Mouse (Mus musculus): ENCODE results near the gene 4933406M09Rik. TPM values are rescaled to one million over a fixed set of nuclear protein-coding genes. Genes with fewer than 3 reads are reported as not detected.

4933406M09Rik gene
- polyA plus RNA-seq (2015; fragmentation: Nextera tagmentation; extraction: Ambion mirVana), result not detected in 2 replicates

DNA sequence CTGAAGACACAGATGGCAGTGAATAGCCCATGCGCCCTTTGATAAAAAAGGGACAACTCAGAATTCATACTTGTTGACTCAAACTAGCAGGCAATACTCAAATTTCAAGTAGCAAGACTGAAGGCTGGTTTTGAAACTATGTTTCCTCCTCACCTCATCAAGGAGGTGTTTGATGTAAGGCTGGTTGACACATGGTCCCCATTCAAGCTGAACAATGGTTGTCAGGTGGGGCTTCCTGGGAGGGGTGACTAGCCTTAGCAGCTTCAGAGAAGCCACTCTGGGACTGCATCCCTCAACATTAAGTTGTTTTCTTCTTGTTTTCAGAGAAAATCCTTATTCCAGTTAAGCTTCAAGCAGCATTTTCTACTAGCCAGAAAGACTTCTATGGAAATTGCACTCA is at the start of gene 4933406M09Rik:
TSS of gene 4933406M09Rik (plus strand) at position 275 of the 400 bp plus-strand sequence.
- 94% methylated on average over 1 of the region's 1 CpGs for WGBS
- H3K27ac ChIP-seq (ENCODE audit: low read length), result no peak within 1 kb of the TSS

DNA sequence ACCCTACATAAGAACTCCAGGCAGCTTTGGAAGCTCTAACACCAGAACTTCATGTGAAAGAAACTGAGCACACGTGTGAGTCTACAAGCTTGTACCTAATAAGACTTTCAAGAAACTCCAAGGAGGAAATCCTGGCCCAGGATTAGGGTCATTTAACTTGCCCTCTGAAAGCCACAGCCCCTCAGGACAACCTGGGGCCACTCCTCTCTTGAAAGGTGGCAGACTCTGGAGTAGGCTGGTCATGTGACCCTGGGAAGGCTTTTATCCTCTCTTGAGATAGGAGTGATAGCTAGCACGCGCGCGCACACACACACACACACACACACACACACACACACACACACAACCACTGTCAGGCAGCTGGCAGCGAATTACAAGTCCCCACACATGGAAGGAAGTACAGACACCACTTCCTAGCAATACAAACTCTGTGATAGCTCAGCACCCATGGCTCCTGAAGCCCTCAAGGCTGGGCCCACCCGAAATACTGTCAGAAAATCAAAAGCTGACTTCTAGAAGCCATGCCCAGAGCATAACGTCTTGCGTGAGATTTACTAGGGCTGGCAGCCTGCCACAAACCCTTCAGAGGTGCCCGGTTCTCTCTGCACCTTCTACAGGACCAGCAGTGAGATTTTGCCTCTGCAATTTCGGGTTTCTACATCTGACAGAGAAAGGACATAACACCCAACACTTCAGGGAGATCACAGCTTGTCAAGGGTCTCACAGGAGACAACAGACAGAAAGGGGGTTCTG is 48.6 kb upstream of the 4933406M09Rik start:
- no peak for ATAC-seq (ENCODE audit: insufficient read depth, low FRiP score)

More for the DNA sequence above, at the start of gene 4933406M09Rik:
- no peak within 1 kb of the TSS for H3K4me2 ChIP-seq (ENCODE audit: low read depth, low read length)
- no peaks in the 10 kb centered on the region for H3K36me3 ChIP-seq (ENCODE audit: control insufficient read depth, insufficient read depth, low read length)
- H3K9ac ChIP-seq (ENCODE audit: low read length), result no peak within 1 kb of the TSS
- no peak for ATAC-seq (ENCODE audit: insufficient read depth, low FRiP score)
- no peaks in the 10 kb centered on the region for H3K9me3 ChIP-seq (replicated peaks; ENCODE audit: control insufficient read depth, low read length)
- H3K4me3 ChIP-seq (replicated peaks; ENCODE audit: low read length), result no peak within 1 kb of the TSS
- H3K4me1 ChIP-seq (ENCODE audit: control insufficient read depth, insufficient read depth, low read length), result peaks cover 4% of the 10 kb centered on the region; the same call in 1 of the 2 replicates
- no peaks in the 10 kb centered on the region; the same call in 1 of the 2 replicates for H3K27me3 ChIP-seq (ENCODE audit: control insufficient read depth, insufficient read depth, low read length)

DNA sequence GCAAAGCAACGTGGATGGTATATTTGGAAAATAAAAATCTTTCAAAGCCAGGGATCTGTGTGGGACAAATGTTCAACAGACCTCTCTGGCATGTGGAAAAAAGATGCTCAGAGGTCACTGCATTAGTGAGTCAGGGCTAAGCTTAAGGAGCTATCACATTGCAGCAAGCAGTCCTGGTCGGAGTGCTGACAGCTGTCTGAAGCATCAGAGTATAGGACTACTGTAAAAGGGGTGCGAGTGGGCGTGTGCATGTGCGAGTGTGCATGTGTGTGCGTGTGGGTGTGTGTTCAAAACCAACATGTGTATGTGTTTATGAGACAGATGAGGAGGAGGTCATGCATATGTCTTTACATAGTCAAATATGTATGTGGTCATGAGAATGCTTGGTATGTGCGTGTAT is 46.6 kb upstream of the 4933406M09Rik start:
- H3K27me3 ChIP-seq (ENCODE audit: control insufficient read depth, insufficient read depth, low read length), result no peaks in the 10 kb centered on the region
- H3K4me2 ChIP-seq (ENCODE audit: low read depth, low read length), result no peak overlapping the region
- WGBS, result 88% methylated on average over 7 of the region's 7 CpGs
- peaks cover 7% of the 10 kb centered on the region for H3K4me1 ChIP-seq (ENCODE audit: control insufficient read depth, insufficient read depth, low read length)
- peaks cover 3% of the 10 kb centered on the region; the same call in 1 of the 2 replicates for H3K9me3 ChIP-seq (replicated peaks; ENCODE audit: control insufficient read depth, low read length)
- H3K36me3 ChIP-seq (ENCODE audit: control insufficient read depth, insufficient read depth, low read length), result no peaks in the 10 kb centered on the region
- H3K4me3 ChIP-seq (replicated peaks; ENCODE audit: low read length), result no peak overlapping the region
- H3K9ac ChIP-seq (ENCODE audit: low read length), result no peak overlapping the region
- no peak overlapping the region for H3K27ac ChIP-seq (ENCODE audit: low read length)
- no peak for ATAC-seq (ENCODE audit: insufficient read depth, low FRiP score)

More for the DNA sequence above, 48.6 kb upstream of the 4933406M09Rik start:
- Histone ChIP-seq H3K27me3 (ENCODE audit: control insufficient read depth, insufficient read depth, low read length) (no peaks in the 10 kb centered on the region), H3K4me3 (replicated peaks; ENCODE audit: low read length) (no peak overlapping the region), H3K9ac (ENCODE audit: low read length) (no peak overlapping the region), H3K4me2 (ENCODE audit: low read depth, low read length) (no peak overlapping the region), H3K36me3 (ENCODE audit: control insufficient read depth, insufficient read depth, low read length) (no peaks in the 10 kb centered on the region), H3K9me3 (replicated peaks; ENCODE audit: control insufficient read depth, low read length) (peaks cover 3% of the 10 kb centered on the region; the same call in 1 of the 2 replicates), H3K4me1 (ENCODE audit: control insufficient read depth, insufficient read depth, low read length) (peaks cover 6% of the 10 kb centered on the region), H3K27ac (ENCODE audit: low read length) (no peak overlapping the region)
- WGBS, result 68% methylated on average over 11 of the region's 11 CpGs

DNA sequence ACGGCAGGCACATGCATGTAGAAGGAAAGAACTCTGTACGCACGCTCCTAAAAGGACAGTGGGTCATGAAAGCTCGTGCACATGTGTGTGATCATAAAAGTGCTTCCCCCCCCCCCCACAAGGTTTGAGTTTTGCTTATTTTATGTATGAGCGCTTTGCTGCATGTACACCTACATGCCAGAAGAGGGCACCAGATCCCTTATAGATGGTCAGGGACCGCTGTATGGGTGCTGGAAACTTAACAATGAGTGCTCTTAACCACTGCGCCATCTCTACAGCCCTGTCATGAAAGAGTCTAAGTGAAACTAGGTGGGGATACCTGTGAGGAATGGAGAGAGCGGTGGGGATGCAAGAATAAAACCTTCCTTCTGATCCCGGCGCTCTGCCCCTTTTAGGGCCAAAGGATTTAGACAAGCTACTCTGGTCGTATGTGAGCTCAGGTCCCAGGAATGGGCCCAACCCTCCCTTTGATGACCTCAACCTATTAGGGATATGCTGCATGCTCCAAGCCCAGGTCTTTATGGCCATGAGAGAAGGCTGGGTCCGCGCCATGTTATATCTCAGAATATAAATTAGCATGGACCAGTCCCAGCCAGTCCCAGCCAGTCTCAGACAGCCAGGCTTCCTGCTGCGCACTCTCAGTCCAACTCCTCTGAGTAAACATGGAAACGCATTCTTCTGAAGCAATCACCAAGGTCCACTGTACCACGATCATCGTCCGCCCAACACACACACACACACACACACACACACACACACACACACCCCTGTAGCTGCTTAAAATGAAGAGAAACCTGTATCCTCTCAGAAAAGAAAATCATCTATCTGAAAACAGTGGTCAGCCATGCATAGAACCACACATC is 45.8 kb upstream of the 4933406M09Rik start:
- H3K27me3 ChIP-seq (ENCODE audit: control insufficient read depth, insufficient read depth, low read length), result no peaks in the 10 kb centered on the region
- peaks cover 14% of the 10 kb centered on the region for H3K4me1 ChIP-seq (ENCODE audit: control insufficient read depth, insufficient read depth, low read length)
- H3K9ac ChIP-seq (ENCODE audit: low read length), result no peak overlapping the region
- H3K4me3 ChIP-seq (replicated peaks; ENCODE audit: low read length), result no peak overlapping the region
- H3K4me2 ChIP-seq (ENCODE audit: low read depth, low read length), result no peak overlapping the region
- H3K36me3 ChIP-seq (ENCODE audit: control insufficient read depth, insufficient read depth, low read length), result no peaks in the 10 kb centered on the region
- H3K9me3 ChIP-seq (replicated peaks; ENCODE audit: control insufficient read depth, low read length), result peaks cover 3% of the 10 kb centered on the region; the same call in 1 of the 2 replicates
- H3K27ac ChIP-seq (ENCODE audit: low read length), result no peak overlapping the region
- no peak for ATAC-seq (ENCODE audit: insufficient read depth, low FRiP score)
- WGBS, result 93% methylated on average over 18 of the region's 18 CpGs

DNA sequence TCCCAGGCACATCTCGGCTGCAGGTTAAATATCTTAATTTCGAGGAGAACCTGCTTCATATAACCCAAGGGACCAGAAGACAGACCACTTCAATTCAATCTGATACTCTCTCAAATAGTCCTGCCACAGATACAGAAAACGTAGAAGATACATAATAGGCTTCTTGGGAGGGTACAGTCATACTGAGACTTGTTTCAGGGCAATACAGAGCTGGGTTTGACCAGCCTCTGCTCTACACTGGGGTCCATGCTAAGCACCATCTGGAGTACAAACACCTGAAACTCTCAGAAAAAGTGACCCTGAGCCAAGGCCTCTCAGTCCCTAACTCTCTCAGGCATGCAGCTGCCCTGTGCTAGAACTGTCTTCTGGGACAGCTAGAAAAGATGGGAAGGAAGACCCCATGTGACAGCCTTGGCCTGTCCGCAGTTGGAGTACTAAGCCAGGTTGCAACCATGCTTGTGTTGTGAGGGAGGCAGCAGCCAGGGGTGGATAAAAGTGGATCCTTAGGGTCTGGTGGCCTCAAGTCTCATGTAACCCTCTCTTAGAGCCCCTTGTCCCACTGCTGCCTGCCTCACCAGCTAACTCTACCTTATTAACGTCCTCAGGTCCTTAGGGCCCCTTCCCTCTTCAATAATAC is 44.0 kb upstream of the 4933406M09Rik start:
- no peak for ATAC-seq (ENCODE audit: insufficient read depth, low FRiP score)
- H3K27ac ChIP-seq (ENCODE audit: low read length), result no peak overlapping the region
- WGBS, result 73% methylated on average over 5 of the region's 5 CpGs
- peaks cover 3% of the 10 kb centered on the region; the same call in 1 of the 2 replicates for H3K9me3 ChIP-seq (replicated peaks; ENCODE audit: control insufficient read depth, low read length)
- H3K36me3 ChIP-seq (ENCODE audit: control insufficient read depth, insufficient read depth, low read length), result no peaks in the 10 kb centered on the region
- no peak overlapping the region for H3K4me3 ChIP-seq (replicated peaks; ENCODE audit: low read length)
- H3K9ac ChIP-seq (ENCODE audit: low read length), result no peak overlapping the region
- H3K4me2 ChIP-seq (ENCODE audit: low read depth, low read length), result no peak overlapping the region
- no peaks in the 10 kb centered on the region for H3K27me3 ChIP-seq (ENCODE audit: control insufficient read depth, insufficient read depth, low read length)
- H3K4me1 ChIP-seq (ENCODE audit: control insufficient read depth, insufficient read depth, low read length), result peaks cover 14% of the 10 kb centered on the region

DNA sequence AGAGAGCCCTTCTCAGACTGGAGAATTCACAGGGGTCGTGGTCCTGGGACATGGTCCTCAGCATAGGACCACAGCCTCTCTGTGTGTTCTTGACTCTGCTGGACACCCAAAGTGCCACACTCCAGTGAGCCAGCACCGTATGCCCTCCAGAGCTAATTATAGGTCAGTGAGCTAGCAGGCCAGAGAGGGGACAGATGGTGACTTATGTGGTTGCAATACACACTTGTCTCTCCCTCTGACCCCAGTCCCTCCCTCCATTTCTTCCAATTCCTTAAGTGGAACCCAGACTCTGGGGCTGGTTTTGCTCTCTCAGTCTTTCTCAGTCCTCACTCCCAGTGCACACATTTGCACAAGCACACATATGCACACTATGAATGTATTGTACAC is 43.5 kb upstream of the 4933406M09Rik start:
- Histone ChIP-seq H3K4me1 (ENCODE audit: control insufficient read depth, insufficient read depth, low read length) (peaks cover 14% of the 10 kb centered on the region), H3K9me3 (replicated peaks; ENCODE audit: control insufficient read depth, low read length) (peaks cover 3% of the 10 kb centered on the region; the same call in 1 of the 2 replicates), H3K27me3 (ENCODE audit: control insufficient read depth, insufficient read depth, low read length) (no peaks in the 10 kb centered on the region), H3K4me3 (replicated peaks; ENCODE audit: low read length) (no peak overlapping the region), H3K36me3 (ENCODE audit: control insufficient read depth, insufficient read depth, low read length) (no peaks in the 10 kb centered on the region), H3K4me2 (ENCODE audit: low read depth, low read length) (no peak overlapping the region), H3K9ac (ENCODE audit: low read length) (no peak overlapping the region), H3K27ac (ENCODE audit: low read length) (no peak overlapping the region)
- WGBS, result 67% methylated on average over 2 of the region's 2 CpGs
- ATAC-seq (ENCODE audit: insufficient read depth, low FRiP score), result no peak

DNA sequence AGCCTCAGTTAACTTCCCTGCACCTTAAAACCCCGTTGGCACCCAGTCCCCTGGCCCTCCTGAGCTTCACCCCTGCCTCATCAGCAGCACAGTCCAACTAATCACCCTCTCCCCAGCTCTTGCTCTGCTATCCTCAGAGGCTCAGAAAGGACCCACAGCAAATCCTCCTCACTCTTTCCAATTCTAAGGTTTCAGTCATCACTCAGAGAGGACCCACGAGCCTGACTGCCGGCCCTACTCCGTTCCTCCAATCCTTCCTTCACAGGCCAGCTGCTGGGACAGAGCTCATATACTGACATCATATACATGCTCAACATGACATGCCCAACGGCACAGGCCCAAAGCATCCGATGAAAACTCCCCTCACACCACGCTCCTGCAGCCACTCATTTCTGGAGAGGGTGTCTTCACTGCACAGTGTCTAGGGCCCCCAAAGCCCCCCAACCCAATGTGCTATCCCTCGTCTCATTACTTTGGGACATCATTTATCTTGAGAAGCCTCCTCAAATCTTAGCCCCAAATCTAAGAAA is 42.9 kb upstream of the 4933406M09Rik start:
- WGBS, result 70% methylated on average over 8 of the region's 8 CpGs
- no peak overlapping the region for H3K4me2 ChIP-seq (ENCODE audit: low read depth, low read length)
- no peak overlapping the region for H3K9ac ChIP-seq (ENCODE audit: low read length)
- H3K4me1 ChIP-seq (ENCODE audit: control insufficient read depth, insufficient read depth, low read length), result peaks cover 14% of the 10 kb centered on the region
- H3K36me3 ChIP-seq (ENCODE audit: control insufficient read depth, insufficient read depth, low read length), result peaks cover 2% of the 10 kb centered on the region; the same call in 1 of the 2 replicates
- H3K27me3 ChIP-seq (ENCODE audit: control insufficient read depth, insufficient read depth, low read length), result no peaks in the 10 kb centered on the region
- no peak overlapping the region for H3K4me3 ChIP-seq (replicated peaks; ENCODE audit: low read length)
- H3K27ac ChIP-seq (ENCODE audit: low read length), result no peak overlapping the region
- H3K9me3 ChIP-seq (replicated peaks; ENCODE audit: control insufficient read depth, low read length), result peaks cover 3% of the 10 kb centered on the region; the same call in 1 of the 2 replicates
- no peak for ATAC-seq (ENCODE audit: insufficient read depth, low FRiP score)

DNA sequence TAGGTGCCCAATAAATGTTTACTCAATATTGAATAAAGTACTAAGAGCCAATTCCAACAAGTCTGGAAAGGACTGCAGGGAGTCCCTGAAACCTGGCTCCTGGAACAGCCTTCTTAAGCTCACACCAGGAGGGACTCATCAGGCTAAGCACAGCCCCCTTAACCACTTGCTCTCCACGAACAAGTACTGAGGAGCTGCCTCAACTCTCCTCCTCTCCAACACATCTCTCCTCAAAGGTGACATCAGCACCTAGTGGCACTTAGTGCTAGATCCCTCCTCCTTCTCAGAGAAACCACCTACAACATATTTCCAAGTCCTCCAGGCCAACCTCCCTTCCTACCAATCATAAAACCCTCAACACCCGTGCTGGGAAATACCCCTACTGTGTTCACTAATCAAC is 42.2 kb upstream of the 4933406M09Rik start:
- peak overlapping the region; percentile 76; the same call in 1 of the 2 replicates for H3K9ac ChIP-seq (ENCODE audit: low read length)
- no peaks in the 10 kb centered on the region for H3K27me3 ChIP-seq (ENCODE audit: control insufficient read depth, insufficient read depth, low read length)
- H3K4me3 ChIP-seq (replicated peaks; ENCODE audit: low read length), result peak overlapping the region; percentile 59
- peaks cover 4% of the 10 kb centered on the region; the same call in 1 of the 2 replicates for H3K36me3 ChIP-seq (ENCODE audit: control insufficient read depth, insufficient read depth, low read length)
- whole genome bisulfite sequencing, result 7% methylated on average over 2 of the region's 2 CpGs
- ATAC-seq (ENCODE audit: insufficient read depth, low FRiP score), result no peak
- H3K4me1 ChIP-seq (ENCODE audit: control insufficient read depth, insufficient read depth, low read length), result peaks cover 14% of the 10 kb centered on the region
- peaks cover 3% of the 10 kb centered on the region; the same call in 1 of the 2 replicates for H3K9me3 ChIP-seq (replicated peaks; ENCODE audit: control insufficient read depth, low read length)
- no peak overlapping the region for H3K27ac ChIP-seq (ENCODE audit: low read length)
- peak overlapping the region; percentile 95 for H3K4me2 ChIP-seq (ENCODE audit: low read depth, low read length)
